Mouse (Mus musculus) lung, postnatal 0 days (tissue): Measurements from ENCODE around the gene Tbx3. TPM values are rescaled to one million over a fixed set of nuclear protein-coding genes. Genes with fewer than 3 reads are reported as not detected.
A peak's percentile ranks its signal among the peaks of the same experiment; 100 is the strongest.

Experiments used
- ATAC-seq: fragments of 200-750 bp; cut with Nextera tagmentation; 2 replicates; pipeline ENCODE4 v1.8.0; 2017; ENCODE audit warnings: moderate library complexity
- DNase-seq: peaks from one replicate; pipeline ENCODE4 v3.0.0-alpha.2; 2016; ENCODE audit warnings: low spot score
- H3K27ac ChIP-seq: fragments of 300-500 bp; sonication (generic); 2 replicates; pipeline ENCODE4 v1.5.1; 2014; ENCODE audit warnings: antibody characterized with exemption, mild to moderate bottlenecking, low read length, mixed read lengths
- H3K27me3 ChIP-seq: fragments of 300-500 bp; sonication (generic); replicated peaks from 2 replicates; pipeline ENCODE4 v1.6.1; 2014; ENCODE audit warnings: low read length, mixed read lengths; ENCODE audit not compliant: insufficient read depth
- H3K36me3 ChIP-seq: fragments of 300-500 bp; sonication (generic); 2 replicates; pipeline ENCODE4 v1.6.1; 2014; ENCODE audit warnings: low read length, mixed read lengths; ENCODE audit not compliant: insufficient read depth
- H3K4me1 ChIP-seq: fragments of 300-500 bp; sonication (generic); 2 replicates; pipeline ENCODE4 v1.6.1; 2014; ENCODE audit warnings: antibody characterized with exemption, low read depth, low read length, mixed read lengths; ENCODE audit not compliant: insufficient read depth
- H3K4me2 ChIP-seq: fragments of 300-500 bp; sonication (generic); replicated peaks from 2 replicates; pipeline ENCODE4 v1.6.1; 2014; ENCODE audit warnings: low read depth, mild to moderate bottlenecking, low read length, moderate library complexity, mixed read lengths
- H3K4me3 ChIP-seq: fragments of 300-500 bp; sonication (generic); 2 replicates; pipeline ENCODE4 v1.5.1; 2014; ENCODE audit warnings: low read depth, low read length
- H3K9ac ChIP-seq: fragments of 300-500 bp; sonication (generic); replicated peaks from 2 replicates; pipeline ENCODE4 v1.6.1; 2014; ENCODE audit warnings: low read depth, mild to moderate bottlenecking
- H3K9me3 ChIP-seq: fragments of 300-500 bp; sonication (generic); 2 replicates; pipeline ENCODE4 v1.6.1; 2016; ENCODE audit warnings: low read length, mixed read lengths
- CTCF ChIP-seq: IDR thresholded peaks from 2 replicates; pipeline ENCODE4 v1.5.1; 2016; ENCODE audit warnings: antibody characterized with exemption, mild to moderate bottlenecking
- EP300 ChIP-seq: IDR thresholded peaks from 2 replicates; pipeline ENCODE4 v1.6.1; 2016; ENCODE audit warnings: antibody characterized with exemption, mild to moderate bottlenecking, control low read depth
- WGBS: fragments of 180-500 bp; shearing (Covaris S2); extraction: QIAGEN DNeasy Blood & Tissue Kit; methylation state at CpG from one replicate; pipeline ENCODE4 v1.1.7; 2014; 5-methylcytosine and 5-hydroxymethylcytosine counted together
- polyA plus RNA-seq: library from polyadenylated mRNA; unstranded; fragments of >200 nt; fragmentation: Nextera tagmentation; extraction: Ambion mirVana; gene quantifications from 2 replicates; pipeline ENCODE4 v1.2.1, GENCODE M21; 2015

The Tbx3 gene
- polyA plus RNA-seq, 1 experiment from 2014 or later = 44.7 TPM

GRCm38 (mm10) chr5:119658396-119658795, 12.1 kb upstream of the Tbx3 start:
- peaks cover 3% of the 10 kb centered on the region; the same call in 1 of the 2 replicates for H3K4me1 ChIP-seq
- no peak overlapping the region for H3K9ac ChIP-seq
- no peaks in the 10 kb centered on the region for H3K36me3 ChIP-seq
- H3K4me2 ChIP-seq = no peak overlapping the region
- H3K27me3 ChIP-seq = peaks cover 28% of the 10 kb centered on the region; the same call in 1 of the 2 replicates
- WGBS = 22% methylated on average over 5 of the region's 5 CpGs
- H3K9me3 ChIP-seq = no peaks in the 10 kb centered on the region
- TF ChIP-seq EP300 = no peak
- no peak for TF ChIP-seq CTCF
- no peak overlapping the region for H3K27ac ChIP-seq
- ATAC-seq (no peak), DNase-seq (no peak)
- H3K4me3 ChIP-seq = no peak overlapping the region

- H3K4me1 ChIP-seq = peaks cover 3% of the 10 kb centered on the region; the same call in 1 of the 2 replicates
- 23% methylated on average over 3 of the region's 3 CpGs for WGBS
- H3K36me3 ChIP-seq = no peaks in the 10 kb centered on the region
- no peak for DNase-seq
- no peaks in the 10 kb centered on the region for H3K9me3 ChIP-seq
- no peak for ATAC-seq
- H3K27ac ChIP-seq = no peak overlapping the region
- H3K4me3 ChIP-seq = no peak overlapping the region
- no peak overlapping the region for H3K9ac ChIP-seq
- H3K4me2 ChIP-seq = no peak overlapping the region
- TF ChIP-seq EP300 (no peak), CTCF (no peak)
- H3K27me3 ChIP-seq = peaks cover 32% of the 10 kb centered on the region
Measured at GRCm38 (mm10) chr5:119659041-119659440, 11.4 kb upstream of the Tbx3 start.

GRCm38 (mm10) chr5:119660526-119661410, 9.7 kb upstream of the Tbx3 start:
- no peak overlapping the region for H3K4me2 ChIP-seq
- no peaks in the 10 kb centered on the region for H3K9me3 ChIP-seq
- no peaks in the 10 kb centered on the region for H3K36me3 ChIP-seq
- H3K9ac ChIP-seq = no peak overlapping the region
- H3K27ac ChIP-seq = no peak overlapping the region
- H3K4me1 ChIP-seq = peaks cover 3% of the 10 kb centered on the region; the same call in 1 of the 2 replicates
- ATAC-seq (no peak), DNase-seq (no peak)
- WGBS = 21% methylated on average over 24 of the region's 25 CpGs
- H3K4me3 ChIP-seq = no peak overlapping the region
- peak; percentile 25; the same call in 1 of the 2 replicates for TF ChIP-seq CTCF
- TF ChIP-seq EP300 = no peak
- peaks cover 39% of the 10 kb centered on the region for H3K27me3 ChIP-seq

- Histone ChIP-seq H3K27ac (no peak overlapping the region), H3K9ac (no peak overlapping the region), H3K4me2 (no peak overlapping the region), H3K9me3 (no peaks in the 10 kb centered on the region), H3K4me1 (peaks cover 3% of the 10 kb centered on the region; the same call in 1 of the 2 replicates), H3K4me3 (no peak overlapping the region), H3K27me3 (peaks cover 39% of the 10 kb centered on the region), H3K36me3 (no peaks in the 10 kb centered on the region)
- DNase-seq = no peak
- TF ChIP-seq CTCF = no peak
- no peak for ATAC-seq
- 33% methylated on average over 11 of the region's 11 CpGs for WGBS
Measured at GRCm38 (mm10) chr5:119661474-119661873, 9.0 kb upstream of the Tbx3 start.

GRCm38 (mm10) chr5:119662326-119662725, 8.1 kb upstream of the Tbx3 start:
- Histone ChIP-seq H3K4me1 (no peaks in the 10 kb centered on the region), H3K9me3 (no peaks in the 10 kb centered on the region), H3K27me3 (peaks cover 34% of the 10 kb centered on the region), H3K27ac (no peak overlapping the region), H3K4me3 (no peak overlapping the region), H3K36me3 (no peaks in the 10 kb centered on the region), H3K4me2 (no peak overlapping the region), H3K9ac (no peak overlapping the region)
- WGBS = 36% methylated on average over 13 of the region's 13 CpGs
- TF ChIP-seq EP300 = no peak
- no peak for TF ChIP-seq CTCF
- no peak for DNase-seq
- no peak for ATAC-seq

- H3K27ac ChIP-seq = no peak overlapping the region
- H3K27me3 ChIP-seq = peaks cover 30% of the 10 kb centered on the region
- WGBS = 33% methylated on average over 12 of the region's 12 CpGs
Measured at GRCm38 (mm10) chr5:119662731-119663130, 7.7 kb upstream of the Tbx3 start.

More at GRCm38 (mm10) chr5:119662731-119663130, 7.7 kb upstream of the Tbx3 start:
- no peak overlapping the region for H3K9ac ChIP-seq
- ATAC-seq (no peak), DNase-seq (no peak)
- no peaks in the 10 kb centered on the region for H3K4me1 ChIP-seq
- H3K36me3 ChIP-seq = no peaks in the 10 kb centered on the region
- no peak overlapping the region for H3K4me3 ChIP-seq
- no peak for TF ChIP-seq CTCF
- H3K9me3 ChIP-seq = no peaks in the 10 kb centered on the region
- H3K4me2 ChIP-seq = no peak overlapping the region
